Mouse (Mus musculus) olfactory bulb, adult 2 months (tissue): ENCODE measurements at regions not wholly inside any gene's neighbourhood (a gene's known extent, or its start where the extent isn't known, plus 50 kb on each side); places are given as distances from the start of the nearest gene placed in this dataset.

Experiments used
- H3K27ac ChIP-seq: fragments of 200-500 bp; 2 replicates; pipeline ENCODE4 v1.5.1; 2012; ENCODE audit warnings: low read depth, low read length; ENCODE audit not compliant: insufficient read depth
- H3K4me1 ChIP-seq: fragments of 200-500 bp; 2 replicates; pipeline ENCODE4 v1.6.1; 2012; ENCODE audit warnings: low read length; ENCODE audit not compliant: control insufficient read depth, insufficient read depth
- H3K4me3 ChIP-seq: fragments of 200-500 bp; 2 replicates; pipeline ENCODE4 v1.5.1; 2012; ENCODE audit warnings: mild to moderate bottlenecking, low read depth, low read length, moderate library complexity; ENCODE audit not compliant: insufficient read depth
- CTCF ChIP-seq: fragments of 200-500 bp; IDR thresholded peaks from 2 replicates; pipeline ENCODE4 v1.5.1; 2012; ENCODE audit warnings: low read depth, mild to moderate bottlenecking, low read length, moderate library complexity; ENCODE audit not compliant: insufficient read depth
- POLR2A ChIP-seq: fragments of 200-500 bp; IDR thresholded peaks from 2 replicates; pipeline ENCODE4 v1.6.1; 2012; ENCODE audit warnings: mild to moderate bottlenecking, low read depth, low read length, moderate library complexity; ENCODE audit not compliant: insufficient read depth
- WGBS: fragments of 180-500 bp; shearing (Covaris S2); methylation state at CpG from one replicate; pipeline ENCODE4 v1.1.7; 2018; 5-methylcytosine and 5-hydroxymethylcytosine counted together

GRCm38 (mm10) chr6:66012675-66013074, 60.3 kb downstream of the 4930544G11Rik start:
- no peak for TF ChIP-seq CTCF
- TF ChIP-seq POLR2A = no peak
- Histone ChIP-seq H3K4me3 (no peak overlapping the region), H3K27ac (no peak overlapping the region), H3K4me1 (no peaks in the 10 kb centered on the region)
- whole genome bisulfite sequencing = 81% methylated on average over 3 of the region's 3 CpGs

DNA sequence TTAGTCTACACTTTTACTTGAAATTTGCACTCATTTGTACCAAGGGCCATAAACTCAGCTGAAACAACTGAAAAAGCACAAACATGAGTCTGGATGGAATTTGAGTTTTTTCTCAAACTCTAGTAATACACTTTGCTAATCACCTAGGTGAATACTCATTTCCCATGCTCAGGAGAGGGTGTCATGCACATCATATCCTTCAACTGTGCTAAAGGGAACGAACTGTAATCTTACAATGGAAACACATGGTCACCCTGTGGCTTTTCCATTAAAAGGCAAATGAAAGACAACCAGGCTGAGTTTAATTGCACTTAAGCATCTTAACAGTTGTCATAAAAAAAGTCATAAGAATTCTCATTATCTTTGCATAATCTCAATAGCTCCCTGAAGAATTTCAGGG, 71.1 kb downstream of the 4930544G11Rik start:
- H3K4me1 ChIP-seq = no peaks in the 10 kb centered on the region
- no peak overlapping the region for H3K27ac ChIP-seq
- H3K4me3 ChIP-seq = no peak overlapping the region
- TF ChIP-seq CTCF (no peak), POLR2A (no peak)
- WGBS = 88% methylated on average over 1 of the region's 1 CpGs

GRCm38 (mm10) chr6:66036789-66037188, 84.4 kb downstream of the 4930544G11Rik start:
- WGBS = 51% methylated on average over 2 of the region's 2 CpGs
- Histone ChIP-seq H3K27ac (no peak overlapping the region), H3K4me3 (no peak overlapping the region)

GRCm38 (mm10) chr6:66051852-66052251, 99.4 kb downstream of the 4930544G11Rik start:
- TF ChIP-seq CTCF = no peak
- TF ChIP-seq POLR2A = no peak
- no peak overlapping the region for H3K27ac ChIP-seq
- H3K4me3 ChIP-seq = no peak overlapping the region
- no peaks in the 10 kb centered on the region for H3K4me1 ChIP-seq
- 92% methylated on average over 4 of the region's 4 CpGs for WGBS

More at GRCm38 (mm10) chr6:66036789-66037188, 84.4 kb downstream of the 4930544G11Rik start:
- no peaks in the 10 kb centered on the region for H3K4me1 ChIP-seq
- no peak for TF ChIP-seq POLR2A
- no peak for TF ChIP-seq CTCF

- Histone ChIP-seq H3K4me3 (no peak overlapping the region), H3K4me1 (no peaks in the 10 kb centered on the region), H3K27ac (no peak overlapping the region)
- TF ChIP-seq CTCF = no peak
- no peak for TF ChIP-seq POLR2A
Measured at GRCm38 (mm10) chr6:66052386-66052785, 100.0 kb downstream of the 4930544G11Rik start.

DNA sequence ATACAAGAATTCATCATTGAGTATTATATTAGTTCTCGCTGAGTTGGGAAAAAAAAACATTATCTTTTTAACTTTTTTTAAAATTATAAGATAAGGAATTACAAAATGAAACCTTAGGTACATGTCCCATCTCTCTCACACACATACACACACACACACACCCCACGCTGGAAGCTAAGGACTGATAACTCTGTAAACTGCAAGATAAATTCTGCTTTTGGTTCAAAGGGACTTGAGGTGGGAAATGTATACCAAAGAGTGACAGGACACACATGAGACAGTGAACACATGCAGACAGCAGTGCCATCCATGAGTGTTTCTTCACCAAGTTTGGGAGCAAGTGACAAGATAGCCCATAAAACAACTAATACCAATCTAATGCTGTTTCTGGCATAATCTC, 100.8 kb downstream of the 4930544G11Rik start:
- WGBS = 91% methylated on average over 2 of the region's 2 CpGs
- H3K27ac ChIP-seq = no peak overlapping the region
- H3K4me1 ChIP-seq = no peaks in the 10 kb centered on the region

DNA sequence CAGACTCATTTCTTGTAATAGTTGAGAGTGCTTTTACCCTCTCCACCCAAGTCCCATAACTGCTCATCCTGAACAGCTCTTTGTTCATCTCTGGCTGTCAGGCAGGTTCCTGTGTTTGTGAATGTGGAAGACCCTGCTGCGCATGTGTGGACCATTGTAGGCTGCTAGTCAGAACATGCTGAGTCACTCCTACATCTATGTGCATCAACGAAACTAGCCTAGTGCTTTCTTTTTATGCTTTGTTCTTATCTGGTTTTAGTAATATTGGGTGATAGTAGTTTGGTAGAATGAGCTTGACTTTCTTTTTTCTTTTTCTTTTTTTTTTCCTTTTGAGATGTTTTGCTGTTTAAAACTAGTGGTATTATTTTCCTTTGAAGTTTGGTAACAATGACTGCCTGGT, 116.5 kb downstream of the 4930544G11Rik start:
- Histone ChIP-seq H3K27ac (no peak overlapping the region), H3K4me1 (no peaks in the 10 kb centered on the region), H3K4me3 (no peak overlapping the region)
- TF ChIP-seq POLR2A (no peak), CTCF (no peak)
- WGBS = 76% methylated on average over 2 of the region's 2 CpGs

More for the DNA sequence above, 100.8 kb downstream of the 4930544G11Rik start:
- no peak overlapping the region for H3K4me3 ChIP-seq
- TF ChIP-seq POLR2A (no peak), CTCF (no peak)

DNA sequence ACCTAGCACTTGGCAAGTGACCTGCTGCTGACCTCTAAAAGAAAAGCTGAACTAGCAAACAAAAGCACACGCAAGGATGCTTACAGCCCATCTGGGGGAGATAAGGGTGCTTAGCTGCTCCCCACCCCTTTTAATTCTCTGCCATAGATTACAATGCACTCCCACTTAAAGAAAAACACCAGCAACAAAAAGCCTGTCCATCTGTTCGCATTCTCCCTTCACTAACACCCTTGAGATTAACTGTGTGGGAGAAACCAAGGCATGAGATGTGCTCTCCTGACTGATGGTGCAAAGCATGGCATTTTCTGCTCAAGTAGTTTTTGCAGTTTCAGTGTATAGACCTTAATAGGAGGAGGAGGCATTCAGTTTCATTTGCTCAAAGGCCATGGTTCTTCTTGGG, 125.0 kb downstream of the 4930544G11Rik start:
- no peaks in the 10 kb centered on the region for H3K4me1 ChIP-seq
- 75% methylated on average over 2 of the region's 2 CpGs for WGBS
- TF ChIP-seq POLR2A (no peak), CTCF (no peak)

DNA sequence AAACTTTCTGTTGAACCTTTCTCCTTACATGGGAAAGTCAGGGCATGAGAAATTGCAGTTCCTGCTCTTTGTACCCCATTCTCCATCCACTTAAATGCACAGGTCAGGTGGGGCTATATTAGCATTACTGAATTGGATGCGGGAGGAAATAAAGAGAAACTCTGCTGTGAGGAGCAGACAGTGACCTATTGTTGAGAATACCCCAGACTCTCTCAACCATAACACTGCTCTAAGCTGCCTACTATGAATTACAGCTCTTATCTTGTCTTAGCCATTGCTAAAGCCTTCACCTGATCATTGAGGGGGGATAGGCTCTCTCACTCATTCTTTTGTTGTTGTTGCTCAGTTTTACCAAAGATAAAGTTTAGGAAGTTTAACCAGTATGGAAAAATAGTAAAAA, 126.4 kb downstream of the 4930544G11Rik start:
- Histone ChIP-seq H3K4me3 (no peak overlapping the region), H3K4me1 (no peaks in the 10 kb centered on the region), H3K27ac (no peak overlapping the region)
- WGBS = 70% methylated on average over 1 of the region's 1 CpGs
- TF ChIP-seq CTCF (no peak), POLR2A (no peak)

More for the DNA sequence above, 125.0 kb downstream of the 4930544G11Rik start:
- Histone ChIP-seq H3K27ac (no peak overlapping the region), H3K4me3 (no peak overlapping the region)

- no peak overlapping the region for H3K4me3 ChIP-seq
- 29% methylated on average over 3 of the region's 3 CpGs for WGBS
- H3K27ac ChIP-seq = no peak overlapping the region
- no peaks in the 10 kb centered on the region for H3K4me1 ChIP-seq
- no peak for TF ChIP-seq CTCF
- no peak for TF ChIP-seq POLR2A
Measured at GRCm38 (mm10) chr6:66101555-66102071, 149.2 kb downstream of the 4930544G11Rik start.

DNA sequence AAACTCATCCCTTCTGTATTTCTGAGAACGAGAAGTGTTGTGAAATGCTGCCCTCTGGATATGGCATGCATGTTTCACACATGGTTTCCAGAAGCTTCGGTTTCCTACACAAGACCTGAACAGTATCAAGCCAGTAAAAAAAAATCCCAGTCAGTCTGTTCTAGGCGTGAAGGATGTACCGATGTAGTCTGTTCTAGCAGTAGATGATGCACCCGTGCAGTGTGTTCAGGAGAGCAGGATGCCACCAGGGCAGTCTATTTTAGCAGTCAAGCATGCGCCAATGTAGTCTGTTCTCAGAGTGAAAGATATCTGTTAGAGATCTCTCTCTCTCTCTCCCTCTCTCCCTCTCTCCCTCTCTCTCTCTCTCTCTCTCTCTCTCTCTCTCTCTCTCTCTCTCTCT, 162.0 kb downstream of the 4930544G11Rik start:
- Histone ChIP-seq H3K4me1 (no peaks in the 10 kb centered on the region), H3K27ac (no peak overlapping the region), H3K4me3 (no peak overlapping the region)
- WGBS = 85% methylated on average over 6 of the region's 6 CpGs
- no peak for TF ChIP-seq POLR2A
- TF ChIP-seq CTCF = no peak
